Mouse (Mus musculus): ENCODE data around the gene Ppp1r3c.
A peak's percentile ranks its signal among the peaks of the same experiment; 100 is the strongest.
"Not testable (repeated sequence)": the region's sequence is repeated elsewhere in the genome, so short reads cannot be mapped to it uniquely, and the experiment has no call there.

Gene Ppp1r3c

GRCm38 (mm10) chr19:36736537-36736936 is at the start of gene Ppp1r3c:
TSS of gene Ppp1r3c (minus strand) at chr19:36736653.
- DNase-seq (ENCODE audit: low read depth): no peak

DNA sequence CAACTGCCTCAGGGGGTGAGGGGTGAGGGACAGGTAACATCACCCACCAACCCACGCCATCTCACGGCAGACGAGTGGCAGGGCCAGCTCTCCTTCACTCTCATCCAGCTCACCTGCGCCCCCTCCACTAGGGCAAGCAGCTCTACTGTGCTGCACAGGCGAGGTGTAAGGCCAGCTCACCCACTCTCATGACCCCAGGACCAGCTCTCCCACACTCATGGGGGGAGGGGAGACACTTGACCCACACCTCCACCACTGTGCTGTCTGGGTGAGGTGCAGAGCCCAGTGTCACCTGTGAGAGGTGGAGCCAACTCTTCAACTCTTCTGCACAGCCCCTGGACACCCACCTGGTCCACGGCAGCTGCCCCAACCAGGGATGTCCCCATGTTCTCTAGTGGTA is 46.7 kb upstream of the Ppp1r3c start:
- DNase-seq (ENCODE audit: low read depth): no peak

- no peak for DNase-seq (ENCODE audit: low read depth)
Measured at GRCm38 (mm10) chr19:36782591-36782990, 46.1 kb upstream of the Ppp1r3c start.

DNA sequence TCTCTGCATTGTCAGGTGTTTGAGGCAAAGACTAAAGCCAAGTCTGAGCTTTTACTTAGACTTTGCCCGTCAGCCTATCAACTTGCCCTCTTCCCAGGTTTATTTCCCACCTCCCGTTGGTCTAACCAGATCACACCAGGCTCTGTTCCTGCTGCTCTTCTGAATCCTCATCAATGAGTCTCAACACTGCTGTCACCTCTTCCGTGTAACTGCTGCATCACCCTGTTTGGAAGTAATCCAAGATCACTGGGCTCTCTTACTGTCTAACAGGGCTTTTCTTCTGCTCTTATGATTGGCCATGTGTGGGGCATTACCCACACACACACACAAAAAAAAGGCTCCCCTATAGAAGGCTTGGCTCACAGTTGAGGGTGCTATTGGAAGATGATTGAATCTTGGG is 45.5 kb upstream of the Ppp1r3c start:
- no peak for DNase-seq (ENCODE audit: low read depth)

GRCm38 (mm10) chr19:36780375-36780774 is 43.9 kb upstream of the Ppp1r3c start:
- no peak for DNase-seq (ENCODE audit: low read depth)

- no peak for DNase-seq (ENCODE audit: low read depth)
Measured at GRCm38 (mm10) chr19:36779765-36780164, 43.3 kb upstream of the Ppp1r3c start.

DNA sequence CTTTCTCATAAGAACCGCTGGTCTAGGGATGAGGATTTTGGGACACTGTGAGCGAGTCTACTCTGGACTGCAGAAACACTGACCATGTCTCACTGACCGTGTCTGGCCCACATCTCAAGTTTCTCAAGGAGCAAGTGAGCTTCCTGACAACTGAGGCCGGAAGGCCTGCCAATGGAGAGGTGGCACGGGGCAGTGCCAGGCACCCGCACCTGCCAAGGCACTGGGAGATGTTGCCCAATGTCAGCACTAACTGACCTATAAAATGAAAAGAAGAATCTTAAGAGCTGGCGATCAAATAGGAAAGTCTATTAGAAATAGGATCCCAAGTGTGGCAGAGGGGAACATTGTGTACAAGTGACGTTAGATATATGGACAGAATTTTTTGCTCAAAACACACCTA is 39.1 kb upstream of the Ppp1r3c start:
- no peak for DNase-seq (ENCODE audit: low read depth)

- no peak for DNase-seq (ENCODE audit: low read depth)
Measured at GRCm38 (mm10) chr19:36773716-36774459, 37.4 kb upstream of the Ppp1r3c start.

- no peak for DNase-seq (ENCODE audit: low read depth)
Measured at GRCm38 (mm10) chr19:36768084-36768483, 31.6 kb upstream of the Ppp1r3c start.

DNA sequence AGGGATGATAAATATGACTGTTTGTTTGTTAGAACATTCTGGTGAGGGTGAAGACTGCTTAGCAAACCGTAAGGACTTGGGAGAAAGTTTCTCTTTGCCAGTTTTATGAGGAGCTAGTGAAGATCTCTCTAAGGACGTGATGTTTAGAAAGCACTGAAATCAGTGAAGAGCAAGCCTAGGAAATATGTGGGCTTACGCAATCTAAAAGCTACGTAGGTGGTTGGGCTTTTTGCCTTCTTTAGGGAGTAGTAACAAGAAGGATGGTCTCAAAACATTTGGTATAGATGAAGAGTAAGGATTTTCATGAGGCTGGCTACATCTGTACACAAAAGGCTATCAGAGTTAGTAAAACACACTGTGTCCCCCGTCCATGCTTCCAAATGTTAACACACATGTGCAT is 28.0 kb upstream of the Ppp1r3c start:
- no peak for DNase-seq (ENCODE audit: low read depth)

GRCm38 (mm10) chr19:36748996-36749395 is 12.5 kb upstream of the Ppp1r3c start:
- DNase-seq (ENCODE audit: low read depth): no peak

GRCm38 (mm10) chr19:36742331-36742730 is 5.9 kb upstream of the Ppp1r3c start:
- no peak for DNase-seq (ENCODE audit: low read depth)

- DNase-seq (ENCODE audit: low read depth): peak; percentile 3
Measured at GRCm38 (mm10) chr19:36739566-36740211, 3.2 kb upstream of the Ppp1r3c start.

DNA sequence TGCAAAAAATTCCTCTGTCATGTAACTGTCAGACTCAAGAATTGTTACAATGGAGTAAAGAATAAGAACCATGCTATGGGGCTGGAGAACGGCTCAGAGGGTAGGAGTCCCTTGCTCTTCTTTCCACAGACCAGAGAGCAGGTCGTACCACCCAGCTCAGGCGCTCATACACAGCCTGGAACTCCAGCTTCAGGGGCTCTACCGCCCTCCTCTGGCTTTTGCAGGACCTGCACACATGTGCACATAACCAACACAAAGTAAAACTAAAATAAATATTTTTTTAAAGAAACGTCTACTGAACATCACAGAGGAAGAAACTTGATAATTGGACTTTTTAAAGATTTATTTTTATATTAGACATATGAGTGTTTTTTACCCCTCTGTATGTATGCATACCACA is 1.6 kb upstream of the Ppp1r3c start:
- no peak for DNase-seq (ENCODE audit: low read depth)

DNA sequence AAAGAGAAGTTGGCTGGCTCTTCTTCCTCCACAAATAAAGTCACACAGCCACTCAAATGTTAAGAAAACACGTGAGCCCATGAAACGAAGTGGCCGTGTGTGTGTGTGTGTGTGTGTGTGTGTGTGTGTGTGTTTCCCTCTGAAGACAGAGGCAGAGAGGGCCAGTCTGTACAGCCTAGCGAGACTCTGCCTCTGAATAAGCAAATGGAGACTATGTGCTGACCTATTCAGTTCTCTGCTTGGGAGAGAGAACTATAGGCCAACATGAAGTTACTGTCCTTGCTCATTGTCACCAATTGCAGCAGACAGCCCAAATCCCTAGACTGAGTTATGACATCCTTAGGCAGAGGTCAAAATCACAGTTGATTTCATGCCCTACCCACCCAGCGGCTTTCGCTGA is 634 bp upstream of the Ppp1r3c start:
- DNase-seq (ENCODE audit: low read depth): no peak

GRCm38 (mm10) chr19:36734308-36735038 is 2.0 kb downstream of the Ppp1r3c start:
- DNase-seq (ENCODE audit: low read depth): no peak

DNA sequence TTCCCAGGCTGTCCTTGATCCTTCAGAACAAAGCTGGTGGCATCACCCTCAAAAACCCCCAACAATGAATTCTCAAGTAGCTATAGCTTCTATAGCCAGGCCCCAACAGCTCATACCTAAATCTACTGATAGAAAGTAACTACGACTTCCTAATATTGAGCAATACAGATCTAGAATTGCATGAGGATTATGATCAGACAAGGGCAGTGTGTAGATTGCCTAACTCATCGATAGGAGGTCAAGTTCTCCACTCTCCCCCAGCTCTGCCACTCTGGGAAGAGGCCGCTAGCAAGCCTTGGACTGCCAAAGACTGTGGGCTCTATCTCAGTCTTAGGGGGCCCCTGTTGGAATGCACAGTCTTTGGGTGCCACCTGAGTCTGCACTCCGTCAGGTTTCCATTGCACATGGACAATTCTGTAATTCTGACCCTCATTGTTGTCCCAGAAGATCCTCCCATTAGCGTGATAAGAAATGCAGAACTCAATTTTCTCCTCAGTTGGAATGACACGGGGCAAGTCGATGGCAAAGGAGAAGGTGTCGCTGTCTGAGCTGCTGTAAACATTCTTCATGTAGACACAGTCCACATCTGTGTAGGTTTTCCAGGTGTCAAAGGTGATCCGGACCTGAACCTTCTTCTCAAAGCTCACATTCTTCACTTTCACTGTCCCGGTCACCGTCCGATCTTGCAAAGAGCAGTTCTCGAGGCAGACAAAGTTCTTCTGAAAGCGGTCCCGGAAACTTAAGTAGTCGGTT is 3.1 kb downstream of the Ppp1r3c start:
- no peak for DNase-seq (ENCODE audit: low read depth)

- no peak for DNase-seq (ENCODE audit: low read depth)
Measured at GRCm38 (mm10) chr19:36731310-36731709, 5.1 kb downstream of the Ppp1r3c start.

DNA sequence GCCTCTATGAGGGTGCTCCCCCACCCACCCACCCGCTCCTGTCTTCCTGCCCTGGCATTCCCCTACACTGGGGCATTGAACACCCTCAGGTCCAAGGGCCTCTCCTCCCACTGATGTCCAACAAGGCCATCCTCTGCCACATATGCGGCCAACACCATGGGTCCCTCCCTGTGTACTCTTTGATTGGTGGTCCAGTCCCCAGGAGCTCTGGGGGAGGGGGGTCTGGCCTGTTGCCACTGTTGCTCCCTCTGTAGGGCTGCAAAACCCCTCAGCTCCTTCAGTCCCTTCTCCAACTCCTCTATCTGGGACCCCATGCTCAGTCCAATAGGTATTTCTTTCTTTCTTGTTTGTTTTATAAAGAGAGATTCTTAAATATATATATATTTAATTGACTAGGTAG is 6.0 kb downstream of the Ppp1r3c start:
- not testable (repeated sequence) for DNase-seq (ENCODE audit: low read depth)

DNA sequence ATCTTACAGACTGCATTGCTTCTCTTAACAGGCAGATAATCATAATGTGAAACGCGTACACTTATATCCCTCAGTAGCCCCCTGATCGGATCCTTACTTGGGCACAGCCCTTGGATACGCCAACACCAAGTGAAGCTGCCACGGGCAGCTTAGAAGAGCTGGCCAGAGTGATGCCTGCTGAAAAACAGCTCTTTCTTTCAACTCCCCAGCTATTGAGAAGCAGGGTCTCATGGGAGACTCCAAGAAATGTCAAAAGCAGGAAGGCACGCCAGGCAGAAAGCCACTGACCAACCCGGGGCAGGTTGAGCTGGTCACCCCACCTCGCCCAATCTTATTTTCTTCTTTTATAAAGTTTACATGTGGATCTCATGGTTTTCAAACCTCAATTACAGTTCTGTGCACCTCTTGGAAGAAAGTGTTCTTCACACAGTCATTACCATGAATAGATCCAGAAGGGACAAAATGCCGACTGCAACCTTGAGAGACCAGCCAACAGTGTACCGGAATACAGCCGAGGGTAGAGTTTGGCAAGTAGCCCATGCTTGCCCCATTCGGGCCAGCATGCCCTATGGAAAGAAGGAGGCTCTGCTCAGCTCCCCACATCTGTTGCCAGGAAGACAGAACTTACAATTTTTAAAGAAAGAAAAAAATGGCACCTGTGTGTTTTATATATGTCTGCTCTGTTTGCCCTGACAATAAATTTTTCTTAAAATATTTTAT is 7.6 kb downstream of the Ppp1r3c start:
- no peak for DNase-seq (ENCODE audit: low read depth)

- no peak for DNase-seq (ENCODE audit: low read depth)
Measured at GRCm38 (mm10) chr19:36724970-36725369, 11.5 kb downstream of the Ppp1r3c start.

- no peak for DNase-seq (ENCODE audit: low read depth)
Measured at GRCm38 (mm10) chr19:36721139-36721538, 15.3 kb downstream of the Ppp1r3c start.

All from naive thymus-derived CD4-positive, alpha-beta T cell, adult 2 months (primary cell).